Mouse (Mus musculus) T-cell, adult 2 months (primary cell): ENCODE data around the gene Krt32.

Experiments
- DNase-seq: peaks from one replicate; pipeline ENCODE4 v3.0.0; 2022; ENCODE audit warnings: low spot score

Krt32 gene

DNA sequence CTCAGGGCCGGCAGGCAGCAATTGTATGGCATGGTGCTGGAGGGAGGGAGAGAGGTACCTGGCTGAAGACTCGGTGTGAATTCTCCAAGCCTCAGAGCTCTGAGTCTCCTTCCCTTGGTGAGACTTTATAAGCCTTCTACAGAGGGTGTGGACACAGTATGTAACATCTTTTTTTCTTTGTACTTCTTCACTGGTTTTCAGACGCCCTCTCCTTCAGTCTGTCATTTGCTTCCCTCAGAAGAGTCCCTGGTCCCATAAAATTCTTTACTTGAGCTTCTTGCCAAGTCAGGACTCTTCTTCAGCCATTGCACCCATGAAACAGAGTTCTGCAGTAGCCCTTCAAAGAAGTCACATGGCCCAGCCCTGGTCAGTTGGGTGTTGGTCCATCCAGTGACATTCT lies 37.6 kb downstream of the Krt32 start, which contains the start of gene Krt31:
Gene Krt31 (minus strand): TSS at position 101 of the 400 bp plus-strand sequence.
- no peak for DNase-seq

GRCm38 (mm10) chr11:100047193-100047592 lies 40.8 kb downstream of the Krt32 start:
- no peak for DNase-seq

DNA sequence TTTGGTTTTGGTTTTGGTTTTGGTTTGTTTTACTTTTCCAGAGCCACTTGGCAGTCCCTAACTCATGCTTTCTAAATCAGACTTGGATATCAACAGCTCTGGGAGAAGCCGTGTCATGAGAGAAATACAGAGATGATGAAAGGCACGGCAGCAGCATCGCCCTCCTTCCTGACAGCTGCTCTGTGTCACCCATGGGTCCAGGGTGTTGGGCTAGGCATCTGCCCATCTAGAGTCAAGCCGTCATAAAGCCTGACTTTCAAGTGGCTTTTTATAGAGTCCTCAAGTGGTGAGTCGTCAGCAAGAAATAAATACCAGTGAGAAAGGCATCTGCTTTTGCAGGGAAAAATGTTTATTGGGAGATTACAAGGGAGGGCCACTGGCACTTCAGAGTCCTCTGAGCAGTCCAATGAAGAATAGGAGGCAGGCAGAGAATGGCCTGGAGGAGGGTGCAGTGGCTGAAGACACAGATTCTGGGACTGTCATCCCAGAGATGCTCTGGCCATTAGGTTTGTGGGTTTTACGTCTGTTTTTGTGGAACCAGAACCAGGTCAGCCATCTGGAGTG lies 41.6 kb downstream of the Krt32 start:
- no peak for DNase-seq

DNA sequence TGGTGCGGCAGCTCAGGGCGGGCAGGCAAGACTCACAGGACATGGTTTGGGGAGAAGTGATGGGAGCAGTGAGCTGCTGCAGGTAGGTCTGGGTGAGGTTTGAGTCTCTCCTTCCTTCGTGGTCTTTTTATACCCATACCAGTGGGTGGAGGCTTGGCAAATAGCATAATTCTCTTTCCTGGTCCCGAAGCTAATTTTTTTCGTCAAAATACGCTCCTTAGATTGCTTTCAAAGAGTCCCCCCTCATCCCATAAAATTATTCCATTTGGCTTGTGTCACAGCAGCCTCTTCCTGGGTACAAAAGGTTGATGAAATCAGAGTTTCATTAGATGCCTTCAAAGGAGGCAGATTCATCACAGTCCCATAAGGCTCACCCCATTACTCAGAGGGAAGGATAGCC lies 46.6 kb downstream of the Krt32 start, which contains the start of gene Krt34:
Gene Krt34 (minus strand): TSS at position 101 of the 400 bp plus-strand sequence.
- DNase-seq, result no peak
